Mouse (Mus musculus) forebrain, embryonic 14.5 days (tissue): ENCODE measurements at regions not wholly inside any gene's neighbourhood (a gene's known extent, or its start where the extent isn't known, plus 50 kb on each side); places are given as distances from the start of the nearest gene placed in this dataset.

Source experiments
- ATAC-seq: fragments of 200-750 bp; cut with Nextera tagmentation; 2 replicates; pipeline ENCODE4 v1.8.0; 2017; ENCODE audit warnings: mild to moderate bottlenecking, moderate library complexity
- DNase-seq: peaks from one replicate; pipeline ENCODE4 v3.0.0-alpha.2; 2015; ENCODE audit warnings: low spot score
- H3K27ac ChIP-seq: fragments of 300-500 bp; sonication (generic); 2 replicates; pipeline ENCODE4 v1.5.1; 2014; ENCODE audit warnings: low read depth, mild to moderate bottlenecking, control low read depth, low read length, moderate library complexity
- H3K27me3 ChIP-seq: fragments of 300-500 bp; sonication (generic); replicated peaks from 2 replicates; pipeline ENCODE4 v1.6.1; 2014; ENCODE audit warnings: low read length, control low read depth, mixed read lengths; ENCODE audit not compliant: control insufficient read depth, insufficient read depth
- H3K36me3 ChIP-seq: fragments of 300-500 bp; sonication (generic); 2 replicates; pipeline ENCODE4 v1.6.1; 2014; ENCODE audit warnings: low read length, control low read depth; ENCODE audit not compliant: control insufficient read depth, insufficient read depth
- H3K4me1 ChIP-seq: fragments of 300-500 bp; sonication (generic); 2 replicates; pipeline ENCODE4 v1.6.1; 2014; ENCODE audit warnings: antibody characterized with exemption, low read length, control low read depth; ENCODE audit not compliant: control insufficient read depth, insufficient read depth
- H3K4me2 ChIP-seq: fragments of 300-500 bp; sonication (generic); 2 replicates; pipeline ENCODE4 v1.6.1; 2014; ENCODE audit warnings: mild to moderate bottlenecking, control low read depth, low read length
- H3K4me3 ChIP-seq: fragments of 300-500 bp; sonication (generic); 2 replicates; pipeline ENCODE4 v1.5.1; 2014; ENCODE audit warnings: low read depth, low read length, control low read depth
- H3K9ac ChIP-seq: fragments of 300-500 bp; sonication (generic); 2 replicates; pipeline ENCODE4 v1.6.1; 2014; ENCODE audit warnings: mild to moderate bottlenecking, low read length, control low read depth, moderate library complexity
- H3K9me3 ChIP-seq: fragments of 300-500 bp; sonication (generic); replicated peaks from 2 replicates; pipeline ENCODE4 v1.6.1; 2016; ENCODE audit warnings: low read length, control low read depth, mixed read lengths; ENCODE audit not compliant: control insufficient read depth
- WGBS: fragments of 180-500 bp; shearing (Covaris S2); extraction: QIAGEN DNeasy Blood & Tissue Kit; methylation state at CpG from one replicate; pipeline ENCODE4 v1.1.7; 2014; 5-methylcytosine and 5-hydroxymethylcytosine counted together

GRCm38 (mm10) chr1:120754337-120754736 is 152.1 kb downstream of the En1 start:
- 86% methylated on average over 5 of the region's 5 CpGs for WGBS
- Histone ChIP-seq H3K36me3 (no peaks in the 10 kb centered on the region), H3K27ac (no peak overlapping the region), H3K9me3 (no peaks in the 10 kb centered on the region), H3K4me2 (no peak overlapping the region), H3K27me3 (no peaks in the 10 kb centered on the region), H3K9ac (no peak overlapping the region), H3K4me1 (no peaks in the 10 kb centered on the region), H3K4me3 (no peak overlapping the region)
- ATAC-seq: no peak
- DNase-seq: no peak

- H3K4me3 ChIP-seq: no peak overlapping the region
- H3K9ac ChIP-seq: no peak overlapping the region
- DNase-seq: no peak
- H3K4me1 ChIP-seq: no peaks in the 10 kb centered on the region
- no peaks in the 10 kb centered on the region for H3K36me3 ChIP-seq
- no peak overlapping the region for H3K27ac ChIP-seq
- 66% methylated on average over 9 of the region's 9 CpGs for WGBS
- H3K4me2 ChIP-seq: no peak overlapping the region
- H3K27me3 ChIP-seq: no peaks in the 10 kb centered on the region
- no peaks in the 10 kb centered on the region for H3K9me3 ChIP-seq
- ATAC-seq: no peak
Observed at GRCm38 (mm10) chr1:120757283-120757821, 155.1 kb downstream of the En1 start.

GRCm38 (mm10) chr1:120758172-120758571 is 156.0 kb downstream of the En1 start:
- no peaks in the 10 kb centered on the region for H3K27me3 ChIP-seq
- H3K4me2 ChIP-seq: no peak overlapping the region
- no peak overlapping the region for H3K9ac ChIP-seq
- ATAC-seq: no peak
- H3K27ac ChIP-seq: no peak overlapping the region
- WGBS: 75% methylated on average over 7 of the region's 7 CpGs
- H3K36me3 ChIP-seq: no peaks in the 10 kb centered on the region
- H3K9me3 ChIP-seq: no peaks in the 10 kb centered on the region
- no peak for DNase-seq
- no peaks in the 10 kb centered on the region for H3K4me1 ChIP-seq
- no peak overlapping the region for H3K4me3 ChIP-seq

GRCm38 (mm10) chr1:120758762-120759161 is 156.5 kb downstream of the En1 start:
- no peak overlapping the region for H3K9ac ChIP-seq
- DNase-seq (no peak), ATAC-seq (no peak)
- no peak overlapping the region for H3K4me2 ChIP-seq
- no peak overlapping the region for H3K27ac ChIP-seq
- no peaks in the 10 kb centered on the region for H3K9me3 ChIP-seq
- WGBS: 82% methylated on average over 5 of the region's 5 CpGs
- no peaks in the 10 kb centered on the region for H3K27me3 ChIP-seq
- no peaks in the 10 kb centered on the region for H3K36me3 ChIP-seq
- no peak overlapping the region for H3K4me3 ChIP-seq
- no peaks in the 10 kb centered on the region for H3K4me1 ChIP-seq

- no peak for DNase-seq
- Histone ChIP-seq H3K9ac (no peak overlapping the region), H3K27ac (no peak overlapping the region), H3K4me1 (no peaks in the 10 kb centered on the region), H3K36me3 (no peaks in the 10 kb centered on the region), H3K4me3 (no peak overlapping the region), H3K9me3 (no peaks in the 10 kb centered on the region), H3K27me3 (no peaks in the 10 kb centered on the region), H3K4me2 (no peak overlapping the region)
- no peak for ATAC-seq
- 76% methylated on average over 3 of the region's 3 CpGs for WGBS
Observed at GRCm38 (mm10) chr1:120759380-120759779, 157.2 kb downstream of the En1 start.

GRCm38 (mm10) chr1:120761364-120761763 is 159.1 kb downstream of the En1 start:
- 81% methylated on average over 9 of the region's 9 CpGs for WGBS
- Histone ChIP-seq H3K27me3 (no peaks in the 10 kb centered on the region), H3K4me3 (no peak overlapping the region), H3K9me3 (no peaks in the 10 kb centered on the region), H3K4me1 (no peaks in the 10 kb centered on the region), H3K4me2 (no peak overlapping the region), H3K9ac (no peak overlapping the region), H3K36me3 (no peaks in the 10 kb centered on the region), H3K27ac (no peak overlapping the region)
- DNase-seq: no peak
- ATAC-seq: no peak

- H3K9me3 ChIP-seq: no peaks in the 10 kb centered on the region
- DNase-seq (no peak), ATAC-seq (no peak)
- WGBS: 80% methylated on average over 2 of the region's 2 CpGs
- H3K9ac ChIP-seq: no peak overlapping the region
- no peaks in the 10 kb centered on the region for H3K27me3 ChIP-seq
- no peak overlapping the region for H3K27ac ChIP-seq
- H3K4me3 ChIP-seq: no peak overlapping the region
- H3K4me2 ChIP-seq: no peak overlapping the region
- H3K4me1 ChIP-seq: no peaks in the 10 kb centered on the region
- no peaks in the 10 kb centered on the region for H3K36me3 ChIP-seq
Observed at GRCm38 (mm10) chr1:120762498-120762897, 160.3 kb downstream of the En1 start.

- no peak overlapping the region for H3K4me3 ChIP-seq
- 38% methylated on average over 4 of the region's 4 CpGs for WGBS
- no peaks in the 10 kb centered on the region for H3K9me3 ChIP-seq
- DNase-seq: no peak
- no peaks in the 10 kb centered on the region for H3K36me3 ChIP-seq
- H3K4me2 ChIP-seq: no peak overlapping the region
- no peaks in the 10 kb centered on the region for H3K4me1 ChIP-seq
- no peak for ATAC-seq
- H3K27me3 ChIP-seq: no peaks in the 10 kb centered on the region
- no peak overlapping the region for H3K27ac ChIP-seq
- no peak overlapping the region for H3K9ac ChIP-seq
Observed at GRCm38 (mm10) chr1:120762921-120763595, 160.8 kb downstream of the En1 start.

GRCm38 (mm10) chr1:120767054-120767453 is 164.8 kb downstream of the En1 start:
- ATAC-seq (no peak), DNase-seq (no peak)
- Histone ChIP-seq H3K4me1 (no peaks in the 10 kb centered on the region), H3K4me3 (no peak overlapping the region), H3K4me2 (no peak overlapping the region), H3K36me3 (no peaks in the 10 kb centered on the region), H3K9me3 (no peaks in the 10 kb centered on the region), H3K27me3 (no peaks in the 10 kb centered on the region), H3K27ac (no peak overlapping the region), H3K9ac (no peak overlapping the region)
- WGBS: 85% methylated on average over 2 of the region's 2 CpGs
